Mouse (Mus musculus) layer of hippocampus, adult 18-20 months (tissue): ENCODE measurements around the gene Plekhf1. TPM values are rescaled to one million over a fixed set of nuclear protein-coding genes. Genes with fewer than 3 reads are reported as not detected.
A peak's percentile ranks its signal among the peaks of the same experiment; 100 is the strongest.

ENCODE experiments used
- DNase-seq, 2 experiments: peaks; one replicate each; pipeline ENCODE4 v3.0.0; 2022; ENCODE audit warnings: low spot score in 2 of 2
- total RNA-seq, 2 experiments: library from RNA; stranded (reverse); gene quantifications; 2 replicates each; pipeline ENCODE4 v1.2.3; 2021

Plekhf1 gene
- total RNA-seq, 2 experiments from 2014 or later: 2.4 to 4.4 TPM

GRCm38 (mm10) chr7:38218631-38219367, 9.0 kb downstream of the Plekhf1 start:
- no peak for DNase-seq

- DNase-seq: peak; percentile 40 to 84
These were observed 10.2 kb downstream of the Plekhf1 start for GRCm38 (mm10) chr7:38217417-38218171.

- DNase-seq: no peak
These were observed 12.1 kb downstream of the Plekhf1 start for GRCm38 (mm10) chr7:38215697-38216096.

- no peak for DNase-seq
These were observed 12.5 kb downstream of the Plekhf1 start for GRCm38 (mm10) chr7:38215281-38215680.

- DNase-seq: no peak
These were observed 13.2 kb downstream of the Plekhf1 start for GRCm38 (mm10) chr7:38214473-38215214.

- DNase-seq: no peak
These were observed 15.2 kb downstream of the Plekhf1 start for GRCm38 (mm10) chr7:38212651-38213062.

- no peak for DNase-seq
These were observed 18.2 kb downstream of the Plekhf1 start for GRCm38 (mm10) chr7:38209478-38210152.

- no peak for DNase-seq
These were observed 18.8 kb downstream of the Plekhf1 start for GRCm38 (mm10) chr7:38208969-38209368.

- DNase-seq: no peak
These were observed 21.3 kb downstream of the Plekhf1 start for GRCm38 (mm10) chr7:38206564-38206963.

GRCm38 (mm10) chr7:38205801-38206200, 22.0 kb downstream of the Plekhf1 start:
- no peak for DNase-seq

GRCm38 (mm10) chr7:38204314-38204713, 23.5 kb downstream of the Plekhf1 start:
- DNase-seq: no peak

GRCm38 (mm10) chr7:38201290-38201658, 26.5 kb downstream of the Plekhf1 start:
- DNase-seq: peak in 1 of 2 experiments; percentile 19

GRCm38 (mm10) chr7:38200606-38201289, 27.1 kb downstream of the Plekhf1 start:
- DNase-seq: peak; percentile 85 to 93

- no peak for DNase-seq
These were observed 27.8 kb downstream of the Plekhf1 start for GRCm38 (mm10) chr7:38199907-38200605.

- peak in 1 of 2 experiments; percentile 30 for DNase-seq
These were observed 36.2 kb downstream of the Plekhf1 start for GRCm38 (mm10) chr7:38191571-38191970.

- no peak for DNase-seq
These were observed 36.7 kb downstream of the Plekhf1 start for GRCm38 (mm10) chr7:38191146-38191545.

- DNase-seq: no peak
These were observed 37.6 kb downstream of the Plekhf1 start for GRCm38 (mm10) chr7:38190056-38190835.

GRCm38 (mm10) chr7:38189136-38189982, 38.5 kb downstream of the Plekhf1 start:
- no peak for DNase-seq
